Mouse (Mus musculus): ENCODE measurements at regions not wholly inside any gene's neighbourhood (a gene's known extent, or its start where the extent isn't known, plus 50 kb on each side); places are given as distances from the start of the nearest gene placed in this dataset.

- DNase-seq, result no peak
- intact Hi-C loops (cut with DNase I), result no loop called here
These were observed 283.2 kb upstream of the Eef2kmt start for GRCm38 (mm10) chr16:5538836-5539510.

- DNase-seq, result no peak
- intact Hi-C loops (cut with DNase I), result loop anchor here (1.0 kb wide), 1 partner anchor 64 kb away; no protein-coding TSS in a partner anchor
These were observed 281.8 kb upstream of the Eef2kmt start for GRCm38 (mm10) chr16:5537286-5538204.

DNA sequence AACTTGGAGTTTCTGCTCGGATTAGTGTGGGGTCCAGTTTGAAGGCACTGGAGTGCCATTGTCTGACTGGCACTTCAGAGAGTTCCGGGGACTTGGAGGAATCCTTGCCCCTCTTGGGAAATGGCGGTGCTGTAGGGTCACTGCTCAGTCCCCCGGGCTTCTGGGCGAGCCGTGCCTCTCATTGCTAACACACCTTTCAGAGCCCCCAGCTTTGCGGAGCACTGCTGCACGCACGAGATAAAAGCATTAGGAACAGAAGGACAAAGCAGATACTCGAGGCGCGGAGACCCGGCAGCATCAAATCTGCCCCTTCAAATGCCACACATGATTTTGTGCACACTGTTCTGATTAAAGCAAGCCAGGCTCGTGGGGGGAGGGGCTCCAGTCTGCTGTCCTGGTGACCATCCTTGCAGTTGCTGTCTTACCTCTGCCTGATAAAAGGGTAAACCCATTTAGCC is 280.8 kb upstream of the Eef2kmt start:
- no peak for DNase-seq
- intact Hi-C loops (cut with DNase I), result no loop called here

DNA sequence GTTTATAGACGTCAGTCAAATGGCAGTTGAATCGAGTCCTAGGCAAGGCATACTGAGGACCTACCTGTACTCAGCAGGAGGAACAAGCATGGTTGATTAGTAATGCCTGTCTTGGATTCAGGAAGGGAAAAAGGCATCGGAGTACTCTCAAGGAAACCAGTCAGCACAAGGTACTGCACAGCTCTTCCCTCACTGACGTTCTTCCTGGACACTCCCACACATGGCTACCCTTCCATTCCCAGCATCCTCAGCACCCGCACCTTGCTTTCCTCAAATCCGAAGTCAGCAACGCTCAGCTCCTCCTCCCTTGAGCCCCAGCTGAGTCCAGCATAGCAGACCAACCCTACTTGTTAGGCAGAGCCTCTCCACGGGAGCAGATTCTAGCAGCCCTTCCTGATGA is 279.6 kb upstream of the Eef2kmt start:
- DNase-seq, result no peak
- intact Hi-C loops (cut with DNase I), result no loop called here

DNA sequence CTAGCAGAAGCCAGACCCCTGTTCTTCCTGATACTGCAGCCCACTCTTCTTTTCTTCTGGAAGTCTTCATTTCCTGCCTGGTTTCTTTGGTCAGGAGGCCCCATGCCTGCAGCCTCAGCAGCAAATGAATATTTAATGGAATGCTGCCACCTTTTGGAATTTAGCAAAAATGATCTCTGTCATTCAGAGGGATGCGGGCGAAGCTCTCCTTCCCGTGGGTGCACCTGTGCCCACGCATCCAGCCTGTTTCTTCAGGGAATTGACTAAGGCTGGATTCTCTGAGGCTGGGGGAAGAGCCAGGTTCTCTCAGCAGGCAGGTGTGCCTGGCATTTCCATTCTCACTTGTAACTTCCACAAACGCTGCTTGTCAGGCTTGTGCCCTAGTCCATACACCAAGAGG is 279.1 kb upstream of the Eef2kmt start:
- no peak for DNase-seq
- intact Hi-C loops (cut with DNase I), result no loop called here

GRCm38 (mm10) chr16:5534385-5534784 is 278.6 kb upstream of the Eef2kmt start:
- intact Hi-C loops (cut with DNase I), result no loop called here
- DNase-seq, result no peak

DNA sequence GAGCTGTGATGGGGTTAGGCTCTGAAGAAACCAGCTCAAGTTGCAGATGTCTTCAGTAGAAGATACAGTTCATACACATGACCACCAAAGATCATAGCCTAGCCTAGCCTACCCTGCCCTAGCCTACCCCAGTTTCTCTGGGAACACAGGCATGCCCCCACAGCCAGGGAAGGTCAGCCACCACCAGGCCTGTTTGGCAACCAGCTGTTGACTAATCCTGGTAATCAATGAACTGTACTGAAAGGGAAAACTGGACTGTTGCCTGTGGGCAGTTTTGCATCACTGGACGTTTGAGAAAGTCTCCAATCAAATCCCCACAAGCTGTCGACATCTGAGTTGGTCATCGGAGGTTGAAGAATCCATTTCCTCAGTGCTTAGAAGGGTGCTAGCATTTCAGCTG is 276.5 kb upstream of the Eef2kmt start:
- intact Hi-C loops (cut with DNase I), result no loop called here
- DNase-seq, result no peak

- intact Hi-C loops (cut with DNase I), result no loop called here
- DNase-seq, result no peak
These were observed 274.0 kb upstream of the Eef2kmt start for GRCm38 (mm10) chr16:5529823-5530222.

DNA sequence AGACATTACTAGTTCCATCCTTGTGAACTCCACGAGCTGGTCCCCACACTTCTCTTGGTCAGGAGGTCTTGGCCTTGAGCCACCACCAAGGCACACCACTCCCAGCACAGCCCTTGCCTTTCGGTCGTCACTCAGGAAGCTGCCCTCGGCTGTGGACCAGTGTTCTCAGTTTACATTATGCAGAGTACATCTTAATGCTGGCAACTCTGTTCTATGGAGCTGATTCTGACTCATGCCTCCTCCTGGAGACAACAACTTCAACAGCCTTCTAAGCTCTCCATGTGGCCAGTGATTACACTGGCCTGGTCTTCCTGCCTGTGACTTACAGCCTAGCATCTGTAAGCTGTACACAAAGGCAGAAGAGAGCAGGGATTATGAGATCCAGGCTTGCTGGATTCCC is 272.2 kb upstream of the Eef2kmt start:
- no peak for DNase-seq
- intact Hi-C loops (cut with DNase I), result no loop called here

DNA sequence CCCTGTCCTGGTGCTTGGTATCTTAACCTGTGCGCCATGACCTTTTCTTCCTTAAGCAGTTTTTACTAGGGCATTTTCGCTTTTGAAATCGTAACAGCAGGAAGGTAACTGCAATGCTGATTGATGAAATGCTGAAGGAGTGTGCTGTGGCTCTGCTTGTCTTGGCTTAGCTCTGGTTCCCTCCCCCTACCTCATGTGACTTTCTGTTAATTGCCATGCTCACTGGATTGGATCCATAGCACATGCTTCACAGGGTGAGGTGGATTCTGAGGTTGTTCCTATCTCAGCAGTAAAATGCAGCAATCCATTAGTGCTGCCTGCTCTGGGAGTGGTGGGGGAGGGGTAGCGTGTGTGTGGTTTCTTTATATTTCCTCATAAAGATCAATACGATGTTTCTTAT is 268.6 kb upstream of the Eef2kmt start:
- DNase-seq, result no peak
- intact Hi-C loops (cut with DNase I), result no loop called here

- DNase-seq, result no peak
- intact Hi-C loops (cut with DNase I), result no loop called here
These were observed 267.7 kb upstream of the Eef2kmt start for GRCm38 (mm10) chr16:5523402-5524021.

DNA sequence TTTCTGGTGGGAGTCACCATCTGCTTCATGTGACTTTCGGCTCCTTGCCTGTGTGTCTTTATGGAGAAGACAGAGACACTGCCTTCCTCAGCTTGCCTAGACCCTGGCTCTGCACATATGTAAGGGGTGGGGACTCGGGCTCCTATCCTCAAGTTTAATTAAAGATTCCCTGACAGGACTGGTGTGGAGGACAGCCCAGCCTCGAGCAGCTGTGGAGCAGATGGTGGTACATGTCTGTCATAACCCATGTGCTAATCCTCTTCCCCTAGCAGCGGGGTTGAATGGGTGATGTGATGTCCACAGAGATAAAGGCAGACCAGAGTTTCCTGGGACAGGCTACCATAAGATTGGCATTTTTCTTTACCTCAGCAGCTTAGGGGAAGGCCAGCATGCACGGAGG is 262.0 kb upstream of the Eef2kmt start:
- intact Hi-C loops (cut with DNase I), result no loop called here
- DNase-seq, result no peak

- no peak for DNase-seq
- intact Hi-C loops (cut with DNase I), result no loop called here
These were observed 260.1 kb upstream of the Eef2kmt start for GRCm38 (mm10) chr16:5515867-5516266.

DNA sequence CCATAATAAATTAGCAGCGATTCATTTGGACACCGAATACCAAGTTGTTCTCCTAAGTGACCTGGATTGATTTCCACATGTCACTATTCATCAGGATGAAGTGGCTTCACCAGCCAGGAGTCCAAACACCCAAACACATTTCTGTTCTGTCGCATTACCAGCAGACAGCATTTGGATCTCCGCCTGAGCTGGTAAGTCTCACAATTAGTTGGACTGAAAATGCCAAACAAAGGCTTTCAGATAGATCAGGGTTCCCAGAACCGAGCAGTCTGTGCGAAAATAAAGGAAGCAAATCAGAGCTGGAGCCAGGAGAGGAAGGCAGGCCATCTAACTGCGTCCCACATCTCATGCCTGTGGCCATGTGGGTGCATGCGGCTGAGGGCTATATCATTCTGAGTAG is 251.5 kb upstream of the Eef2kmt start:
- DNase-seq, result no peak
- intact Hi-C loops (cut with DNase I), result no loop called here

DNA sequence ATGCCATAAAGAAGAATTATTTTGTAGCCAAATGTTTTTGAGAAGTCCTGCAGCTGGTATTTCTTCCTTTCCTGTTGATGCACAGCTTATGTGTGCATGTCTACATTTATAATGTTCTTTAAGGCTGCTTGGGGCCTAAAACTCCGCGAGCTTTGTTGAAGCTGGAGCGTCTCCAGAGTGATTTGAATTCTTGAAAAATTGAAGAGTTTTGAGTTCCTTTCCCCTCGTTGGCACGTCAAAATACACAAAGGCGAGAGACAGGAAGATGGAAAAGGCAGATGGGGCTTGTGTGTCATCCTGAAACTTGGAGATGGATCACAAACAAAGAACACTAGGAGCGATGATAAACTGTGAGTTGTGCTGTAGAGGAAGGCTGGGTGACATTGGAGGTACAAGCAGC is 246.2 kb upstream of the Eef2kmt start:
- no peak for DNase-seq
- intact Hi-C loops (cut with DNase I), result no loop called here

- DNase-seq, result no peak
- intact Hi-C loops (cut with DNase I), result no loop called here
These were observed 240.4 kb upstream of the Eef2kmt start for GRCm38 (mm10) chr16:5496051-5496685.

- intact Hi-C loops (cut with DNase I), result no loop called here
- DNase-seq, result no peak
These were observed 237.6 kb upstream of the Eef2kmt start for GRCm38 (mm10) chr16:5493352-5493751.

DNA sequence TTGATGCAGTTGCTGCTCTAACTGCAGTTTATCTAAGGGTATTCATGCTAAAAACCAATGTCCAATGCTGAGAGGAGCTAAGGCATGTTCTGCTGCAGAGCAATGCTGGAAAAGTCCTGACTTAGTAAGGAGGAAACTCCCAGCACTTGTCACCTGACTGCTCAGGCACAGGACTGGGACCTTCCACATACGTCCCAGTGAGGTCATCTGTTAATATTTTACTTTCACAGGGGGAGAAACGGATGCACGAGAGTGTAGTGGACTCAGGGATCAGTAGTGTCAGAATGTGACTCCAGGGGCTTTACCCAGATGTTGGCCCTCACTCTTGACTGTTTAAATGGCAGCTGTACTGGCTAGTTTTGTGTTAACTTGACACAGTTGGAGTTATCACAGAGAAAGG is 231.5 kb upstream of the Eef2kmt start:
- intact Hi-C loops (cut with DNase I), result no loop called here

GRCm38 (mm10) chr16:5483337-5483736 is 227.6 kb upstream of the Eef2kmt start:
- DNase-seq, result no peak
- intact Hi-C loops (cut with DNase I), result no loop called here

More for the DNA sequence above, 231.5 kb upstream of the Eef2kmt start:
- DNase-seq, result no peak

DNA sequence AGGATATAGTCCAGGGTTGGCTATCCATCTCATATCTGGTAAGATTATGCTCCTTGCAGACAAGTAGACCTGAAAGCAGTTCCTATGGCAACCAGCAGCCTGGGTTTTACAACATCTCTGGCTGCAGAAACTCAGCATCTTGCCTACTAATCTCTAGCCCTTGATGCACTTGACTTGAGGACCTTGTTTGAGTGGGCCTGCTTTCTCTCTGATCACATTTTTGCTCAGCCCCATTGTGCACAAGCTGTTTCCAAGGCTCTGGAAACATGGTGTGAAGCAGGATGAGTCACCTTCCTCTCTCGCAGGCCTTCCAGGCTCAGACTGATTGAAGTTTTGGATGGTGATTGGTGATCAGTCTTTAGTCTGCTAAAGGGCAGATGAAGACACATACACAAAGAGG is 224.4 kb upstream of the Eef2kmt start:
- intact Hi-C loops (cut with DNase I), result no loop called here
- no peak for DNase-seq

DNA sequence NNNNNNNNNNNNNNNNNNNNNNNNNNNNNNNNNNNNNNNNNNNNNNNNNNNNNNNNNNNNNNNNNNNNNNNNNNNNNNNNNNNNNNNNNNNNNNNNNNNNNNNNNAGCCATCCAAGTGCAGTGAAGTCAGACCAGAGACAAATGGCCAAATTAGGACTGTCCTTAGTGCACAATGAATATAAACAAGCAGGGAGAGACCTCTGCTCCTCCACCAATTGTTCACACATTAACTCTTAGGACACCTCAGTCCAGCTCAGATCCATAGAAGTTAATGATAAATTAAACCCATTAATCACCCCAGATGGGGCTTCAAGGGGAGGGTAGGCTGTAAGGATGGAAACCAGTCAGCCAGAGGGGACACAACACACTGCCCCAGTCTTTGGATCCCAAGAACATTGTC is 223.2 kb upstream of the Eef2kmt start:
- intact Hi-C loops (cut with DNase I), result no loop called here
- DNase-seq, result no peak
